Mouse (Mus musculus) liver, embryonic 11.5 days (tissue): ENCODE measurements around the gene Dis3l2. TPM values are rescaled to one million over a fixed set of nuclear protein-coding genes. Genes with fewer than 3 reads are reported as not detected.
A peak's percentile ranks its signal among the peaks of the same experiment; 100 is the strongest.

Experiments
- ATAC-seq: fragments of 200-750 bp; cut with Nextera tagmentation; replicated peaks from 2 replicates; pipeline ENCODE4 v1.8.0; 2017; ENCODE audit warnings: moderate number of reproducible peaks, mild to moderate bottlenecking, moderate TSS enrichment, moderate library complexity; ENCODE audit not compliant: low FRiP score
- DNase-seq: peaks from one replicate; pipeline ENCODE4 v3.0.0-alpha.2; 2017; ENCODE audit warnings: low spot score
- H3K27ac ChIP-seq: fragments of 300-500 bp; sonication (generic); 2 replicates; pipeline ENCODE4 v1.5.1; 2014; ENCODE audit warnings: mild to moderate bottlenecking, low read depth, low read length, control low read depth
- H3K27me3 ChIP-seq: fragments of 300-500 bp; sonication (generic); replicated peaks from 2 replicates; pipeline ENCODE4 v1.6.1; 2014; ENCODE audit warnings: low read length, mixed read lengths; ENCODE audit not compliant: control insufficient read depth, insufficient read depth
- H3K36me3 ChIP-seq: fragments of 300-500 bp; sonication (generic); 2 replicates; pipeline ENCODE4 v1.6.1; 2014; ENCODE audit warnings: mild to moderate bottlenecking, low read length, moderate library complexity, mixed read lengths; ENCODE audit not compliant: control insufficient read depth, insufficient read depth
- H3K4me1 ChIP-seq: fragments of 300-500 bp; sonication (generic); replicated peaks from 2 replicates; pipeline ENCODE4 v1.6.1; 2014; ENCODE audit warnings: low read length, mixed read lengths; ENCODE audit not compliant: control insufficient read depth, insufficient read depth
- H3K4me2 ChIP-seq: fragments of 300-500 bp; sonication (generic); 2 replicates; pipeline ENCODE4 v1.6.1; 2014; ENCODE audit warnings: mild to moderate bottlenecking, control low read depth, moderate library complexity
- H3K4me3 ChIP-seq: fragments of 300-500 bp; sonication (generic); 2 replicates; pipeline ENCODE4 v1.5.1; 2014; ENCODE audit warnings: low read depth, low read length, control low read depth
- H3K9ac ChIP-seq: fragments of 300-500 bp; sonication (generic); 2 replicates; pipeline ENCODE4 v1.6.1; 2014; ENCODE audit warnings: low read depth, low read length, control low read depth
- H3K9me3 ChIP-seq: fragments of 300-500 bp; sonication (generic); 2 replicates; pipeline ENCODE4 v1.6.1; 2016; ENCODE audit warnings: low read length, inconsistent platforms, mixed read lengths; ENCODE audit not compliant: control insufficient read depth
- WGBS: fragments of 180-500 bp; shearing (Covaris S2); extraction: QIAGEN DNeasy Blood & Tissue Kit; methylation state at CpG from one replicate; pipeline ENCODE4 v1.1.7; 2014; 5-methylcytosine and 5-hydroxymethylcytosine counted together
- polyA plus RNA-seq: library from polyadenylated mRNA; unstranded; fragments of >200 nt; fragmentation: Nextera tagmentation; extraction: Ambion mirVana; gene quantifications from 2 replicates; pipeline ENCODE4 v1.2.1, GENCODE M21; 2014

Dis3l2 gene
- polyA plus RNA-seq, 1 experiment from 2014 or later, result 20.2 TPM

DNA sequence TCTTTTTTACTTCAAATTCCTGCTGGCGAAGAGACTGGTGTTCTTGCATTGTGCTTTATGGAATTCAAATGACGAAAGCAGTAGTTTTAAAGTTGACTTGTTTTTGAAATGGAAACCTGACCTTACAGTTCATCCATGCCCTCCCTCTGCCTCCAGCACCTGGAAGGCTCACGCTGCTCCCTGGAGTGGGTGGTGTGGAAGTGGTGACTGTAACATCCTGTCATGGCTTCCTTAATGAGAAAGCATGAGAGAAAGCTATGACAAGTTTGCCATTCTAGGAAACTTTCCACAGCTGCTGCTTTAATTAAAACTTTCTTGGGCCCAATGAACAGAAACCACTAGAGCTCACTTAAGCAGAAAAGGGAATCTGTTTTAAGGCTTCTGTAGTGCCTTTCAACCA lies 210.3 kb downstream of the Dis3l2 start:
- Histone ChIP-seq H3K27me3 (no peaks in the 10 kb centered on the region), H3K36me3 (no peaks in the 10 kb centered on the region), H3K9ac (no peak overlapping the region), H3K4me2 (no peak overlapping the region), H3K9me3 (no peaks in the 10 kb centered on the region), H3K4me3 (no peak overlapping the region), H3K4me1 (peaks cover 8% of the 10 kb centered on the region), H3K27ac (no peak overlapping the region)
- DNase-seq (no peak), ATAC-seq (no peak)
- WGBS, result 88% methylated on average over 3 of the region's 3 CpGs

- Histone ChIP-seq H3K4me1 (peaks cover 8% of the 10 kb centered on the region), H3K36me3 (no peaks in the 10 kb centered on the region), H3K4me2 (no peak overlapping the region), H3K9me3 (no peaks in the 10 kb centered on the region), H3K9ac (no peak overlapping the region), H3K27me3 (no peaks in the 10 kb centered on the region), H3K27ac (no peak overlapping the region), H3K4me3 (no peak overlapping the region)
- ATAC-seq (no peak), DNase-seq (no peak)
- 88% methylated on average over 2 of the region's 2 CpGs for WGBS
These were observed 211.1 kb downstream of the Dis3l2 start for GRCm38 (mm10) chr1:86914697-86915096.

DNA sequence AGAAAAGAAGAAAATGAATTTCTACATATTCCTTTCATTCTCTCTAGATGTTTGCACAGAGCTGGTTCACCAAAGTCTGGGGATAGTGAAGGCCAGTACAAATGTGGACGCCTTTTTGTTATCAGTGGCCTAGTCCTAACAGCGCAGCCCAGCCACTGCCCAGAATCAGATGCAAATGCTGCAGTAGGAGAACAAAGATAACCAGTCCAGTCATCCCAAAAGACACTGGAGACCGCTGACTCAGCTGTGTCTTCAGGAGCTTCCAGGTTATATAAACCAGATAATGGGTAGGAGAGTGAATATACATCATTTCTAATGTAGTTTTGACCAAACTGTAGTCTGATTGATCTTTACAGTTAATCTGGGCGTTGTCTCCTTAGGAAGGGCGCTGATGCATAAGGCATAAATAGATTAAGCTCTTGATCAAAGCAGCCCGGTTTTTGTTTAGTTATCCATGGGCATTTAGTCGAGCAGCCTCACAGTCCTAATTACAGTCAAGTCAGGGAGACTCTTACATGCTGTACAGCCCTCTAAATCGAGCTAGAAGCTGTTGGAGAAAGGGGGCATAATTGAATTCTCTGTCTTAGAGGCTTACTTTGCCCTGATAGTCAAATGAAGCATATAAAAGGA lies 212.9 kb downstream of the Dis3l2 start:
- no peak overlapping the region for H3K9ac ChIP-seq
- peak; percentile 91 for ATAC-seq
- no peak overlapping the region; the same call in 1 of the 2 replicates for H3K27ac ChIP-seq

GRCm38 (mm10) chr1:86925776-86926175 lies 222.2 kb downstream of the Dis3l2 start:
- no peaks in the 10 kb centered on the region for H3K9me3 ChIP-seq
- WGBS, result 76% methylated on average over 5 of the region's 5 CpGs

More for the DNA sequence above, 212.9 kb downstream of the Dis3l2 start:
- H3K4me1 ChIP-seq, result peaks cover 8% of the 10 kb centered on the region
- no peaks in the 10 kb centered on the region for H3K9me3 ChIP-seq
- WGBS, result 56% methylated on average over 8 of the region's 8 CpGs
- no peak overlapping the region for H3K4me3 ChIP-seq
- 0 out of 2 replicates have a peak overlapping the region, but pooled peaks have one; percentile 8 for H3K4me2 ChIP-seq
- DNase-seq, result no peak
- no peaks in the 10 kb centered on the region for H3K27me3 ChIP-seq
- no peaks in the 10 kb centered on the region for H3K36me3 ChIP-seq

DNA sequence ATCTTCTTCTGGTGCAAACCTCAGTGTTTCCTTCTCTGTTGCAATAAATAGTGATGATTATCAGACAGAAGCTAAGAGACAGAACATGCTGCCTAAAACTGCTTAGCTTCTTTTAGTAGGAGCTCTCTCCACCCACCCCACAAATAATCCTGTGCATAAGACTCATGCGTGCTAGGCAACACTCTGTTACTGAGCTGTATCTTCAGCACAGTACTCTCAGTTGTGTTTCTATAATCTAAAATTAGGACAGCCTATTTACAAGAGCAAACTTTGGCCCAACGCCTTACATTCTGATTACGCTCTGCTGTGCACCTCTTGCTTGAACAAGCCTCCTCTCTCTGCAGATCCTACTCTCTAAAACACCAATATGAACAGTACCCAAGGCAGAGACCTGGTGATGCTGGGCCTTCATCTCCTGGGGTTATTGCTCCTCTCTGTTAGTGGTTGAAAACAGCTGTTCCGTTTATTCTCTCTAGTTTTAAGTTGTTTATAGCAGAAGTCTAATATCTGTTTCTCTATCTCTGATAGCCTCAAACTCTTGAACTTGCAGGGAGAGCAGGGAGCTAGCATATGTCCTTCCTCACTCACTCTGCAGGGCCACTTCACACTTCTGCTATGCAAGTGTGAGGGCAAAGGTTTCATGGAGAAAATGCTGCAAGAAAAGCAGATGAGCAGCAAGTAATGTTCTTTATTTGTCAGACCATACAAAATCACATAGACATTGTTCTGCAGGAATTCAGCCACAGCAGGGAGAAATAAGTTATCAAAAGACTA lies 228.2 kb downstream of the Dis3l2 start:
- Histone ChIP-seq H3K36me3 (no peaks in the 10 kb centered on the region), H3K27me3 (no peaks in the 10 kb centered on the region), H3K9ac (no peak overlapping the region), H3K4me3 (no peak overlapping the region), H3K9me3 (no peaks in the 10 kb centered on the region), H3K4me1 (no peaks in the 10 kb centered on the region), H3K27ac (no peak overlapping the region), H3K4me2 (no peak overlapping the region)
- no peak for DNase-seq
- WGBS, result 84% methylated on average over 4 of the region's 4 CpGs
- no peak for ATAC-seq

More at GRCm38 (mm10) chr1:86925776-86926175, 222.2 kb downstream of the Dis3l2 start:
- no peak for DNase-seq
- Histone ChIP-seq H3K4me2 (no peak overlapping the region), H3K27ac (no peak overlapping the region), H3K4me1 (no peaks in the 10 kb centered on the region), H3K9ac (no peak overlapping the region), H3K4me3 (no peak overlapping the region), H3K27me3 (no peaks in the 10 kb centered on the region), H3K36me3 (no peaks in the 10 kb centered on the region)
- ATAC-seq, result no peak

DNA sequence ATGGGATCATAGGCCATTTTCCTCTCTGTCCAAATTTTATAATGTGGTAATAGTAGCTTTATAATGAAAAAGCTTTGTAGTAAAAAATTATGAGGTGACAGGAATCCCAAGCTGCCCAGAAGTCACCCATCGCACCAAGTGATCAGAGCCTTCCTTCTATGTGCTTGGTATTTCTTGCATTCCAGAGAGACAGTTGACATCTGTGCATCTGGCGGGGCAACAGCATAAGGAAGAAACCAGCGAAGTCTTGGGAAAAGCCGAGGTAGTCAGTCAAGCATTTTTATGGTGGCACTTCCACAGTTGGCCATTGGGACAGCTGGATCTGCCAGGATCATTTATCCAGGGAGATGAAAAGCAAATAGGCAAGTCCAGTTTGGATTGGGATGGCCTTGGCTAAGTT lies 229.2 kb downstream of the Dis3l2 start:
- no peak overlapping the region for H3K9ac ChIP-seq
- no peak overlapping the region for H3K4me2 ChIP-seq
- no peaks in the 10 kb centered on the region for H3K4me1 ChIP-seq
- 92% methylated on average over 4 of the region's 4 CpGs for WGBS
- DNase-seq (no peak), ATAC-seq (no peak)
- H3K9me3 ChIP-seq, result no peaks in the 10 kb centered on the region
- no peaks in the 10 kb centered on the region for H3K27me3 ChIP-seq
- no peaks in the 10 kb centered on the region for H3K36me3 ChIP-seq
- no peak overlapping the region for H3K4me3 ChIP-seq
- no peak overlapping the region for H3K27ac ChIP-seq

DNA sequence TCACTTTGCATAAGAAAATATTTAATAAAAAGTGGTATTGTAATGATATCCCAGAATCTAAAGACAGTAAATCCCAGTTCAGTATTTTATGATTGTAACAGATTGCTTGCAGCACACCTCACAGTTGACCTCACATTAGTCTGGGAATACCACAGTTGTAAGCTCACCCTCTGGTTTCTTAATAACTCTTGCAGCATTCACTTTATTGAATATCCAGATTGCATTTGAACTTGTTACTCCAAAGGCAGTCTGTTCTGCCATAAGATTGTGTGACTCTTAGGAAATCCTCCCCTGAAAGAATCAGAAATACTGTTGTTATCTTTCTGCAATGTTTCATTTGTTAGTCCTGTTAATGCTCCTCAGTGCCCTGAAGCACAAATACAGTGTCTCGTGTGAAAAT lies 230.0 kb downstream of the Dis3l2 start:
- 78% methylated on average over 1 of the region's 1 CpGs for WGBS
- DNase-seq, result no peak
- H3K27me3 ChIP-seq, result no peaks in the 10 kb centered on the region
- H3K4me3 ChIP-seq, result no peak overlapping the region
- ATAC-seq, result no peak
- H3K9ac ChIP-seq, result no peak overlapping the region
- no peak overlapping the region for H3K27ac ChIP-seq
- H3K4me2 ChIP-seq, result no peak overlapping the region
- H3K9me3 ChIP-seq, result no peaks in the 10 kb centered on the region
- H3K4me1 ChIP-seq, result no peaks in the 10 kb centered on the region
- H3K36me3 ChIP-seq, result no peaks in the 10 kb centered on the region

GRCm38 (mm10) chr1:86951501-86952205 lies 248.0 kb downstream of the Dis3l2 start:
- no peak overlapping the region for H3K9ac ChIP-seq
- H3K4me3 ChIP-seq, result no peak overlapping the region
- no peaks in the 10 kb centered on the region for H3K9me3 ChIP-seq
- WGBS, result 74% methylated on average over 5 of the region's 5 CpGs
- H3K4me2 ChIP-seq, result no peak overlapping the region
- no peak for DNase-seq
- H3K4me1 ChIP-seq, result no peaks in the 10 kb centered on the region
- no peak for ATAC-seq
- no peaks in the 10 kb centered on the region for H3K27me3 ChIP-seq
- H3K27ac ChIP-seq, result no peak overlapping the region
- H3K36me3 ChIP-seq, result no peaks in the 10 kb centered on the region
